Mouse (Mus musculus) activated CD4-positive, CD25-positive, alpha-beta regulatory T cell, adult 4 months (primary cell): ENCODE data around the gene Stk32c. TPM values are rescaled to one million over a fixed set of nuclear protein-coding genes. Genes with fewer than 3 reads are reported as not detected.
A peak's percentile ranks its signal among the peaks of the same experiment; 100 is the strongest.

ENCODE experiments used
- ATAC-seq: one replicate; pipeline ENCODE4 v1.8.0; 2017
- polyA plus RNA-seq, 2 experiments: library from polyadenylated mRNA; unstranded; fragments of 100-300 nt; shearing (Covaris generic); gene quantifications; one replicate each; pipeline ENCODE4 v1.2.1; 2017

The Stk32c gene
- polyA plus RNA-seq = under 1 TPM; 0.42 to 0.46 TPM

DNA sequence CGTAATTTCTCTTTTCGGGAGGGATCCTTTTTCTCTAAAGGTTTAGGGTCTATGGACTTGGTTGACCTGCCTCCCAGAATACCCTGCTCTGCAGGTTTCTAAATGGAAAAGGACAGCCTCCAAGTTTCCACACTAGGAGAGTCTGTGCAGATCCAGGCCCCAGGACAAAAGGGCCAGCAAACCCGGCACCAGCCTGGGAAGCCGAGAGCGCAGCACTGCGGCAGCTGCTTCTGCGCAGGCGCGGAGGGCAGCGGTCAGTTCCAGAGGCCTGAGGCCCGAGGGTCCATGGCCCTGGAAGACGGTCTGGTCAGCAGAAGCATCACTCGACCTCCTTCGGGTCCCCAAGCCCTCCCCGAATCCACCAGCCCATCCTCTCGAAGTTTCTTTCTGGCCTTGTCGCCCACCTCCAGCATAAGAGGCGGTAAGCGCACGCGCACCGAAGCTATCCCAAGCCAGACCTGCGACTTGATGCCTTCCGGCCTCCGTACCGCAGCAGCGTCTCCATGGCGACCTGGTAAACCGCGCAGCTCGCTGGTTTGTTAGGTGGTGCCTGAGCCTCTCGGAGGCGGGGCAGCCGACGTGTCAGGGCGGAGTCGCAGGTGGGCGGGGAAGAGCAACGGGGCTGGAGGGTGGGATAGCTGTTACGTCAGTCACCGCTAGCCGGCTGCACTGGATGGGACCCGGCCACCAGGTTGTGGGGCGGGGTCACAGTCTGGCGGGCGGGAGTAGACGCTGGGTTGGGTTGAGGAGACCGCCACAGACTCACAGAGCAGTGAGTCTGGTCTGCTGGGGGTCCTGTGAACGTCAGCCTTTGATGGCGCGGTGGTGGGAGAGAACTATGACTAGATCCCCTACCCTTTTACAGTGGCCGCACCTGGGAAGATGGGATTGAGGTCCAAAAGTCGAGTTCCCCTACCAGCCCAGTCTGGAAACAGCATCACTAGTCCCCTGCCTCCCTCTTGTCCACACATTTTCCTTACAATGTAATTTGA lies at the start of gene Stk32c, which contains the start of gene Lrrc27:
Gene Stk32c (minus strand): TSS at position 554 of the 992 bp plus-strand sequence.
Gene Lrrc27 (plus strand): TSS at position 235 of the 992 bp plus-strand sequence.
- peak; percentile 92 for ATAC-seq

DNA sequence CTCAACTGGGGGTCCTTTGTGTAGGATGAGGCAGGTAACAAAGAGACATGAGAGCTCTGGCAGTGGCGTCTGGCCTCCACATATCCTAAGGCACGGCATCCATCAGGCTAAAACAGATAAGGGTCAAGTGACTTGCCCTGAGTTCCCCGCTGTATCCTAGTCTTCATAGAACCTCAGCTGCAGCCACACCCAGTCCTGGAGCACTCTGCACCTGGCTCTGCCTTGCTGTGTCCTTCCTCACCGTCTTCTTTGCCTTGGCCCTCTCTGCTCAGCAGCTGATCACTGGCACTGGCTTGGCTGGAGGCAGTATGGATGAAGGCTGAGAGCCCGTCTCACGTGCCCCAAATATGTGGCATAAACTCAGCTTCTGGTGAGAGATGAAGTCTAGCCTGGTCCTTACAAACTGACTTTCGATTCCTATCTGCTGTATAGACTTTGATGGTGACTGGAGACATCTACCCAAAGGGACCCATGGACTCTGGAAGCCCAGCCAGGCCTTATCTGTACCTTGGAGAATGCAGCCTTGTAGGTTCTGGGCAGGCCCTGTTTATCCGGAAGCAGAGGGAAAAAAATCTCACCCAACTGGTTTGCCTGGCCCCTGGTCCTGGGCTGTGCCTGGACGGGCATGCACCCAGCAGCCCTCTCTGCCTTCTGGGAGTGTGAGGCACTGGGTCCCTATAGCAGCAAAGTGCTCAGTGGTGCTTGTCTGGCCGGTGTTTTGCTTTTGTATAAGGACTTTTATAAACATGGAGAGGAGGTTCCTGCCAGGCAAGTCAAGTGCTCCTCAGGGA lies 44.8 kb upstream of the Stk32c start:
- ATAC-seq = no peak

DNA sequence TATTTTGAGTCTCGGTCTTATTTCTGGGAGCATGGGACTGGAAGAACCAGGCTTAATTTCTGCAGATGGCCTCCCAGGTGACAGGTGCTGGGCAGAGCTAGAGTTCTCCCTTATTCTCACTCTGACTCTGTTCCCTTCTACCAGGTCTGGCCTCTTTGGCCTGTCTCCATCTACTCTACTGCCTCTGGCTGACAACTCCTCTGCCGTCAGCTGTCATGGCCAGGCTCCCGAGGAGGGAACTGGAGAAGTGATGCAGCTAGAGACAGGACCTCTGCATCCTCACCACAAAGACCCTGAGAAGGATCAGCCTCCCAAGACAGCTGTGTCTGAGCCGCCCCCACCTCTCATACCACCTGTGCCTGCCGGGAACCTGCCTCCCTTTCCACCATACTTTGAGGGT lies 41.5 kb upstream of the Stk32c start:
- no peak for ATAC-seq

DNA sequence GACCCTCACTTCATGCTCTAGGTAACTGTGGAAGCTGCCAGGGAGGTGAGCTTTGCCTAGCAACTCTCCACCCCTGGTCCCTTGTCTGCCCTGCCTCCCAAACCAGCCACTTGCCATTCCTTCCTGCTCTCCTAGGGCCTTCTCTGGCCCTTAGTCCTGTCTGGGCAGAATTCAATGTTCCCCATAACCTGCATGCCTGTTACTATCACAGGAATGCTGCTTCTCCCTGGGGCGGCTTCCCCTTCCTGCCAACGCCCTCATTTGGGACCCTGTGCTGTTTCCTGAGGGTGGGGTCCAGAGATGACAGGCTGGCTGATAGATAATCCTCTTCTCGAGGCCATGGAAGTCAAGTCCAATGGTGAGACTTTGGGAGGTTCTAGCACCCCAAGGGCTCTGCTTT lies 40.4 kb upstream of the Stk32c start:
- no peak for ATAC-seq

DNA sequence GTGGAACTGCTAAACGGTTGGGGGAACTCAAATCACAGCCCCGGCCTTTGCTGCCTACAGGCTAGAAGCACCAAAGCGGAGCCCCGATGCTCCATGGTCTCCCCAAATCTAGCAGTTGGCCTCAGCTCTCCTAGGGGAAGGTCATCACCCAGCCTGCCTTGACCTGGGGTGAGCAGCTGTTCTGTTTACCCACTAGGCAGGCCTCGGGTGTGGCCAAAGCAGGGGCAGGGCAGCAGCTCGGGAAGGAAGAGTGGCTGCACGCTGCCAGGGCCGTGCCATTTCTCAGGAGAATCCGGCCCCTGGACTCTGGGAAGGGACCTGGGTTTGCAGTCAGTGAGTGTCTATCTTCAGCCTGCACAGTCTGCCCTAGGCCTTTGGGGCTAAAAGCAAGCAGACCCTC lies 39.9 kb upstream of the Stk32c start:
- ATAC-seq = no peak

DNA sequence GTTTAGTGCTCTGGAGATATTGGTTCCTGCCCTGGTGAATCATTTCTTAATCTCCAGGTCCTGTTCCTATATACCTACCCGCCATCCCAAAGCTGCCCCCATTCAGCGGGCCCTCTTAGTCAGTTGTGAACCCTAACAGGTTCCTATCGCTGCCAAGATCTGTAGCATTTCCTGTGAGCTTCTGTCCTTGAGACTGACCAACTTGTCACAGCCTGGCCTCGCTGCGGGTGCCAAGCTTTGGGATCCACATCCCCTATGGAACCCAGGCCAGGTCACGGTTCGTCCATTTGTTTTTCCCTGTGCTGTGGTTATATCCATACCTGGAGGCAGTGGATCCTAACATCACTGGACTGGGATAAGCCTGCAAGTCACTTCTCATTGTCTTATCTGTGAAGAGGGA lies 39.5 kb upstream of the Stk32c start:
- ATAC-seq = no peak

DNA sequence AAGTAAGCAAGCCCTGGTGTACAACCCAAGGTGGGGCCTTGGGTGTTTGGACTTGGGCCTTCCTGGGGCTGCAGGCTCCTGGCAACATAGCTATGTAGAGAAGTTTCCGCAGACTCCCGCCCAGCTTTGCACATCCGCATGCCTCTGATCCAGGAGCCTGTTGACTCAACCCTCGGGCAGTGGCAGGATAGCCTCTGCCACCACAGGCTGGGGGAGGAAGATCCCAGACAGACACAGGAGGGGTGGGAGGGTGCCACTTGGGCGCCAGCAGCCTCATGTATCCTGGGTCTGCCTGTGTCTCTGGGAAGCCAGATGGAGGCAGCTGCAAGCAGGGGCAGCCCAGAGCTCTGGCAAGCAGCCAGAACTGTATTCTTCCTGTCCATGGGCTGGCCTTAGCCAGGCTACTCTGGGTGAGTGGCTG lies 38.8 kb upstream of the Stk32c start:
- no peak for ATAC-seq

DNA sequence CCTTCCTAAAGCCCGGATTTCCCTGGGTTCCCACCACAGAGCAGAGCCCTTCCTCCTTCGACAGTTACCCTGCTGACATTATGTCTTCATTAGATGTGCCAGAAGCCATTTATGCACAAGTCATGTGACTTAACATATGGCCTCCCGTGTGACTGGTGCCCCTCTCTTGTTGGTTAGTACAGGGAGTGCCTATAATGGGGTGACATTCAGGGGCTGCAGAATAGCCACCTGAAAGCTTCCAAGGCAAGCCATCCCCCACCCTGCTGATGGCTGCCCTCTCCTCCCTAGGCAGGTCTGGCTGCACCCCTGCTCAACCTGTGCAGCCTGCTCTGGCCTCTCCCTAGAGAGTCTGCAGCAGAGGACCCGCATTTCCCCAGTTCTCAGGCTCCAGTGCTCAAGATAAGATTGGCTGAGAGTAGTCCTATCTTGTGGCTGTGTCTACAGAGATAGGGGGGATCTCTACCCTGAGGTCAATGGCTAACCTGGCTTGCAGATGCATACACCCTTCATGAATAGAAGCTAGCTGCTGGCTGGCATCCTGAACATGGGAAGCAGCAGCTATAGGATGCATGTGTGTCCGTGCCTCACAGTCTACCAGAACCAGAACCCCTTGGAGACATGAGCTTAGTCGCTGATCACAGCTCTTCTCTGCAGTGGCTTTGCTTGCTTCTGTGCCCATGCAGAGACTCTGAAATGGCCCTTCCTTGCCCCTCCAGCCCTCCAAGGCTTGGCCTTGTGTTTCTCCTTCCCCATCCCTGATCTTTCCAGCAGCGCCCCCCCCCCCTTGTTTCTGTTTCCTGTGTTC lies 36.5 kb upstream of the Stk32c start:
- ATAC-seq = no peak

DNA sequence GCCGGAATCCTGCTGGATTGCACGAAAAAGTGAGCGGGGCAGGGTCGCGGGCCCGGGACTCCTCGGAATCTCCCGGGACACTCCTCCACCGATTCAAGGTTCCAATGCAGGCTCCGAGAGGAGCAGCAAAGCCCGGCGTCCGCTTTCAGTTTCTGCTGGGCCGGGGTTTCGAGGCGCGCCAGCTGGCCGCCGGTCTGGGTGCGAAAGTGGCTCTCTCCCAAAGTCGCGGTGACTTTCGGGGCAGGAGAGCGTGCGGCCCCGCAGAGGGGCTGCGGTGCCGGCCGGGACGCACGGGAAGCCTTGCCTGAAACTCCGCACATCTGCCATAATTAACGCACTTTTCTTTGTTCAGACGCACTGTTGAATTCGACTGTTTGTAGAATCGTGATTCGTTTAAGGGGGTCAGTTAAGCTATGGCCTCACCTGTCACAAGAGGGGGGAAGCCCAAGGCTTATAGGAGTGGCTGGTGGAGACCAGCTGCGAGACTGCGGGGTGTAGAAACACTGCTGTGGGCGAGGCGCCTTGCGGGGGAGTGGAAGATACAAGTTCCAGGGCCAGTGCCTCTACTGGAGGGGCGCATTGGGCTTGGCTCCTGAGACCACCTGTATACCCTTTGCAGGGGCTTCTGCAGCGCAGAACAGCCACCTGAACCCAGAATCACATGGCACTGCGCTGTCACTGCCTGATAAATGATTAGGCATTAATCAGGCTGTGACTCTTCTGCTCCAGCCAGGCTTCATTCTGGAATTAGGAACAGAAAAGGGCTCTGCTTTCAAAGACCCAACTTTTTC lies 35.7 kb upstream of the Stk32c start:
- ATAC-seq = peak; percentile 28

DNA sequence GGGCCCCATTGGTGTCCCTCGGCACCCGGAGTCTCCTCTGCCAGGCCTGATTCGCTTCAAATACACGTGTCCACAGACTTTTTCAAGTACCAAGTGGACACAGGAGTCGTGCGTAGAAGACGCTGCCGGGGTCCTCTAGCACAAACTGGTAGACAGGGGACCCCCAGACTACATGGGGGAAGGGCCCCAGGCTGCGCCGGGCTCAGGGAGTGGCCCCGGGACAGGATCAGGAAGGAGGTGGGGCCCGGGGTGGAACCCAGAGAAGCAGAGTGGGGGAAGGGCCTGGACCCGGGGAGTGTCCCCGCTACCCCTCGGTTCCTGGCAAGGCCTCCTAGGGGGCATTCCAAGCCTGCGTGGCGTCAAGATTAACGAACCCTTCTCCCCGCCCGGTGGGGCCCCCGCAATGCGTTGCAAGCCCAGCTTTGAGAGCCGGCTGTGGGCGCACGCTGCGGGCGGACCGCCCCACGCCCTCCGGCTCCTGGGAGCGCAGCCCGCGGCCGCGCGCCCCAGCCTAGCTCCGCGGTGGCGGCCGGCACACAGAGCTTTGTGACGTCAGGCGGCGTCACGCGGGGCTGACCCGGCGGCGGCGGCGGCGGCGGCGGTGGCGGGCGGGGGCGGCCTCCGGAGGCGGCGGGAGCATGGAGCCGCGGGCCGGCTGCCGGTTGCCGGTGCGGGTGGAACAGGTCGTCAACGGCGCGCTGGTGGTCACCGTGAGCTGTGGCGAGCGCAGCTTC lies 34.9 kb upstream of the Stk32c start, which contains the start of gene Pwwp2b:
Gene Pwwp2b (plus strand): TSS at position 602 of the 734 bp plus-strand sequence.
- peak; percentile 82 for ATAC-seq

DNA sequence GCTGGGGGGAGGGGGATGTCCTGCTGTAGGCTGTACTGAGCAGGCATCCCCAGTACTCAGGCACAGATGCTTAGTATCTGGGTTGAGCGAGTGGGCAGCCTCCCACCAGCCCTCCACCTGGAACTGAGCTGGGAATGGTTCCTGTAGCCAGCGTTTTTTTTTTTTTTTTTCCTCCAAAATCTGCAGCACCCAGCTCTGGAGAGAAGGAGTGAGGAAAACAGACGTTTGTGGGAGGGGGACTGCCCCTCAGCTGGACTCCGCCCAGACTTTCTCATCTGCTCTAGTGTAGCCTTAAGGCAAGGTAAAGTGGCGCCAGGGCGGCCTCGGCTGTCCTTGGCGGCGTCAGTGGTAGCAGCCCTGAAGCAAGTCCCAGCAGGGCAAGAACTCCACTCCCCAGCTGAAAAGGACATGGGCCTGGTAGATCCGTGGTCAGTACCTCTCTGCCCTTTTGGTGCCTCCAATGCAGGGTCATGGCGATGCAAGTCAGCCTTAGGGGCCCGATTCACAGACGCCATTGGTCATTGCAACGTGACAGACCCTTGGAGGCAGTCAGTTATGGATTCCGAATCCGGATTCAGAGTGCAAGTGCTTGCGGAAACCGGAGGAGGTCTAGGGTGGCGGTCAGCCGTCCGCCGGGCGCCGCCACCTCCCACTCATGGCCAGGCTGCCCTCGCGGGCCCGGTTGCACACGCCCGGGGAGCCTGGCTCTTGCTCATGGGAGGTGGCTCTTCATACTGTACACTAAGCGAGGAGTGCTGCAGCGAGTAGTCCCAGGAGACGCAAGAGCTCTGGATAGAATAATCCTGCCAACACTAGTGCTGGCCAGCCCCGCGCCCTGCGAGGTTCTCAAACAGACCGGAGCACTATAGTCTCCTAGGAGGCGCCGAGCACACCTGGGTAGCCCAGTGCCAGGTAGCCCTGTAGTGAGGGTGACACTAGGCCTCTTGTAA lies 34.1 kb upstream of the Stk32c start:
- no peak for ATAC-seq

DNA sequence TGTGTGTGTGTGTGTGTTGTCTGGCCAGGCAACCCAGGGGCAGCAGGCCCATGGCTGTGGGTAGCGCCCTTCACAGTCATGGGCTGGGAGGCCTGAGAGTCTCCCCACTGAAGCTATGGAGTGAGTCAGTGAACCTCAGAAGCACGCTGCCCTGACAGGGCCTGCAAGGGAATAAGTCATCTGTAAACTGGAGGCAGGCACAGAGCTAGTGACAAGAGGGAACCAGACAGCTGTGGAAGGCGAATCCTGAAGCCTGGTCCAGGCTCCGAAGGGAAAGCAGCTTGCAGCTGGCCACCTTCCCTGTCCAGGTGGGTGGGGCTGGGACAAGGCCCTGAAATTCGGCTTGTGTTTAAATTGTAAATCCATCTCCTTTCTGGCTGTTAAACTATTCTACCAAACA lies 33.0 kb upstream of the Stk32c start:
- ATAC-seq = no peak

DNA sequence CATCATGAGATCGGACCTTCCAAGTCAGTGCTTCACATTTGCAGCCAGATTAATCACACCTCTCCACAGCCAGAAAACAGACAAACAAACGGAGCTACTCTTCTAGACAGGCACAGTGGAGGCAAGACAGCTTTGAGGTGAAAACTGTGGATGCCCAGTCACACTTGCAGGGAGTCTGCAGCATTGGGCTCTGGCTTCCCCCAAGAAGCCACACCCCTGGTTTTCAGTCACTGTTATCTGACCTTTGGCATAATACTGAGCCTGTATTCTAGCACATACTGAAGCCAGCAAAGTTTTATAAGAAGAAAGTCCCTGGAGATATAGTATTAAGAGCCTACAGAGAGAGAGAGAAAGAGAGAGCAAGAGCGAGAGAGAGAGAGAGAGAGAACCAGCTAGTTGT lies 26.3 kb upstream of the Stk32c start:
- no peak for ATAC-seq

DNA sequence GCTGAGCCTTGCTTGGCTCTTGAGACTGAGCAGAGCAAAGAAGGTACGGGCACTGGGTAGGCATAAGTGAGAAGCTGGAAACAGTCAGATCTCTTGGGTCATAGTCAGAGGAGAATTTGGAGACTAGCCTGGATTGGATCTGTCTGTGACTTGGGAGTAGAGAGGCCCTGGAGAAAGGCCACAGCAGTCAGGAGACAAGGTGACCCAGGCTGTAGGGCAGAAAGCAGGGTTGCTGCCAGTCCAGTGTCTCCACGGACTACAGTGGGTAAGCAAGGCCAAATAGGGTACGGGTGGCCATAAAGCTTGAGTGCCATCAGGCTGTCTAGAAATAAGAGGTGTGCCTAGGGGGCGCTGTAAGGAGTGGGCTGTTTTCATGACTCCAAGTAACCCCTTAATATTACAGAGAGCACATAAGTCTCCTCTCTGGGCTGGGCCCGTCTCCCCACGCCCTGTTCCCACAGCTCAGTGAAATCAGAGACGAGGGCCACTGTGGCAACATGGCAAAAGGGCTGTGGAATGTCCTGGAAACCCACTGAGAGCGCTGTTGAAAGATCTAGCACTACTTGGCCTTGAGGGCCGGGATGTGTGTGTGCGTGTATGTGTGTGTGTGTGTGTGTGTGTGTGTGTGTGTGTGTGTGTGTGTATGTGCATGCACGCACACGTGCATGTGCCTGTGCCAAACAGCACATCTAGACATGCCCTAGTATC lies 22.7 kb upstream of the Stk32c start:
- no peak for ATAC-seq

DNA sequence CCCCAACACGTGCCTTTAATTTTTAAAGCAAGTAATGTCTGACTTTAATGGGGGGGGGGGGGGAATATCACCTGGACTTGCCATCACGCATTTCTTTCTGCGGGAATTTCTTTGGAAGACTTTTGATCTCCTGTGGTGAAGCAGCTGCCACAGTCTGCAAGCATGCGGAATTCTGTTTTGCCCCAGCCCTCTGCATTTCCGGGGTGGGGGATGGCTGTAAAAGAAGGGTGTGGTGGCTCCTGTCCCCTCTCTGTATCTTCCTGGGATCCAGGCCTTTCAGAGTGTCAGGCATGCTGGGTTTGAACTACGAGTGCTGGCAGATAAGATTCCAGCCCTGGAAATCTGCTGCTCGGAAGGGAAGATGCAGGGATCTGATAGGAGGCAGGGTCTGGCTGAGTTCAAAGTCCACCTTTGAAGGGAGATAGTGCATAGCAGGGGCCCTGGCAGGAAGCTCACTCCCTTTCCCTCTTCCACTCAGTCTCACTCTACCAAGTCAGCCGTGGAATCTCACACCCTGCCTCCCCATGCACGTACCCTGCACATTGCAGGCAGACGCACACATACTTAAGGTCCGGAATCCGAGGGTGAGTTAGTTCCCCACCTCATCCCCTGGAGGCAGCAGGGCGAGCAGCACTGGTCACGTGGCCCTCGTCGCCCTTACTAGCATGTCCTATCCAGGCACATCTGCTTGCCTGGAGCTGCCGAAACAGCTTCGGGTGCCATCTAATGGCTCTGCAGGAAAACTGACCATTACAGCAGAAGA lies 21.5 kb upstream of the Stk32c start:
- ATAC-seq = no peak

DNA sequence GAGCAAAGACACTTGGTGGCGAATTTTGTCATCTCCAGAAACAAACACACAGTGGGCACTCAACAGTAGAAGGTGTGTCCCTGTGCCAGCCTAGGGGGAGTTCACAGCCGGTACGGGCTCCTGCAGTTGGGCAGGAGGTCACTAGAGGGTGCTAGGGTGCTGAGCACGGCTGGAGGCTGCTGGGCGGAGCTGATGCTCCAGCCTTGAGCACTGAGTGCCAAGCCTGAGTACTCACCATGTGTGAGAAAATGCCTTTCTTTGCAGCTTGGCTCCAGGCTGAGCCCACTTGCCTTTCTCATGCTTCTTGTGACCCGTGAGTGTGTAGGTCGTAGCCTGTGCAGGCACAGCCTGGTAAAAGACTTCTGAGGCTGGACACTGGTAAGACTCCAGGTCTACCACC lies 20.6 kb upstream of the Stk32c start:
- peak; percentile 98 for ATAC-seq

DNA sequence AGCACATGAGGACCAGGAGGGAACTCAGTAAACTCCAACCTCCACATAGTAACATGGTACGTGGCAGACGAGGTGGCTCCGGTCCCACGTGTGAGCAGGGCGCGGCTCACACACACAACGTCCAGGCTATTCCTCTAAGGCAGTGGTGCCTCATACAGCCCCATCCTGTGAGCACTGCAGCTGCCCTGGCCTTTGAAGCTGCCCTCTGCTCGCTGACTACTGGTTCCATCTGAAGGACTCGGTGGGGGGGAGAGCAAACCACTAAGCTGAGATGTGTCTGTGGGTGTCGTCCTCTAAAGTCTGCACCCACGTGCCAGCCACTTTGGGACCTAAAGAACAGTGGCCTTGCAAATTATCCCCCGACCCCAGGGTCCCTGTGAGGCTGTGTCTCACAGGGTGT lies 17.1 kb upstream of the Stk32c start:
- no peak for ATAC-seq

DNA sequence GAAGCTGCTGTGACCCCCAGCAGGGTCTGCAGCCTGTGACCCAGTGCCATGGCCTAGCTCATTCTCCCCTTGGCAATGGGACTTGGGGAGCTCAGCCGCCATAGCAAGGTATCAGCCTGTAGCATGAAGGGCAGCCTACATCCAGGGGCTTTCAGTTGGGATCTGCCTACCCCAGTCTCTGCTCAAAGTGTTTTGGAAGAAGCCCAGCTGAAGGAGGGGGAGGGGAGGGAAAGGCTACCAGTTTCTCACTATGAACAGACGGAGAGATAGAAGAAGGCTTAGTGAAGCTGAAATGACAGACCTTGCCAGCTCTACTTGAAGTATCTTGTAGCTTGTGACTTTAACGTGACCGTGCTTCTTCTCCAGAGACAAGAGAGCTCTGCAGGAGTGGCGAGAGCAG lies 16.7 kb upstream of the Stk32c start:
- no peak for ATAC-seq
